Mouse (Mus musculus) spleen, adult 10 weeks (tissue): ENCODE measurements around the gene Olfr1416. TPM values are rescaled to one million over a fixed set of nuclear protein-coding genes. Genes with fewer than 3 reads are reported as not detected.

ENCODE experiments used
- polyA plus RNA-seq: library from polyadenylated mRNA; stranded (reverse); fragments of 350-450 nt; fragmentation: Illumina TruSeq; extraction: RNeasy Lipid Tissue Mini Kit (QIAGEN cat#74804); gene quantifications from one replicate; pipeline ENCODE4 v1.2.3, GENCODE M21; 2015; ENCODE audit warnings: low replicate concordance; ENCODE audit not compliant: insufficient read depth

Olfr1416 gene
- polyA plus RNA-seq = not detected

GRCm38 (mm10) chr1:92485013-92485412, at the start of gene Olfr1416:
TSS of gene Olfr1416 (minus strand) at chr1:92485113.

GRCm38 (mm10) chr1:92518561-92518960, 33.6 kb upstream of the Olfr1416 start, which contains the start of gene Olfr1414:
TSS of gene Olfr1414 (minus strand) at chr1:92518661.

GRCm38 (mm10) chr1:92496001-92496400, 11.1 kb upstream of the Olfr1416 start, which contains the start of gene Olfr1415:
TSS of gene Olfr1415 (minus strand) at chr1:92496101.

GRCm38 (mm10) chr1:92473165-92474041, 11.5 kb downstream of the Olfr1416 start, which contains the start of gene Ndufa10:
TSS of gene Ndufa10 (minus strand) at chr1:92473860.

Other genes with a start within 250 kb of the Olfr1416 start
- 125 TPM for gene Ndufa10, start 11.3 kb downstream of the Olfr1416 start, polyA plus RNA-seq
- gene Olfr1415, start 11.0 kb upstream of the Olfr1416 start, polyA plus RNA-seq = not detected
- not detected for gene Olfr1414, start 33.5 kb upstream of the Olfr1416 start, polyA plus RNA-seq
- not detected for gene Olfr1413, start 86.2 kb upstream of the Olfr1416 start, polyA plus RNA-seq
- not detected for gene Olfr1412, start 100.7 kb upstream of the Olfr1416 start, polyA plus RNA-seq
- gene Olfr1411, start 109.3 kb upstream of the Olfr1416 start, polyA plus RNA-seq = not detected
- gene Olfr1410, start 120.7 kb upstream of the Olfr1416 start, polyA plus RNA-seq = not detected
- gene Olfr12, start 132.7 kb upstream of the Olfr1416 start, polyA plus RNA-seq = not detected
- 175 TPM for gene Cops9, start 156.9 kb upstream of the Olfr1416 start, polyA plus RNA-seq
- 0.26 TPM for gene Otos, start 163.7 kb upstream of the Olfr1416 start, polyA plus RNA-seq